Mouse (Mus musculus) naive thymus-derived CD4-positive, alpha-beta T cell, adult 2 months (primary cell): ENCODE results near the gene Nxnl1.
A peak's percentile ranks its signal among the peaks of the same experiment; 100 is the strongest.

ENCODE experiments used
- DNase-seq: peaks from one replicate; pipeline ENCODE4 v3.0.0-alpha.2; 2011; ENCODE audit warnings: low read depth

Nxnl1 gene

DNA sequence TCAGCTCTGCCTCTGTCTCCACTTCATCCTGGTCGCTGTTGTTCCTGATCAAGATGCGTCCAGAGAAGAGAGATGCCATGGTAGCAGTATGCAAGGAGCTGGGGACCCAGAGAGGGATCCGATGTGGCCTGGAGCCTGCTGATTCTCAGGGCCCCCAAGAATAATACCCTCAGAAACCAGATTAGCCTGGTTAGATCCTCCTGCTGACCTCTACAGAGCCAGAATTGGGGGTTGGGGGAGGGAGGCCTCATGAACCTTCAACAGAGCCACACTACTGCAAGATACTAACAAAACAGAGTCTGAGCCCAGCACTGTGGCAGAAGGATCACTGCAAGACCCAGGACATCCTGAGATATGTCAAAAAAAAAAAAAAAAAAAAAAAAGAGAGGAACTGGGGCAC, at the start of gene Nxnl1:
Nxnl1 (minus strand) TSS at position 101 of the 400 bp plus-strand sequence.
- no peak for DNase-seq

DNA sequence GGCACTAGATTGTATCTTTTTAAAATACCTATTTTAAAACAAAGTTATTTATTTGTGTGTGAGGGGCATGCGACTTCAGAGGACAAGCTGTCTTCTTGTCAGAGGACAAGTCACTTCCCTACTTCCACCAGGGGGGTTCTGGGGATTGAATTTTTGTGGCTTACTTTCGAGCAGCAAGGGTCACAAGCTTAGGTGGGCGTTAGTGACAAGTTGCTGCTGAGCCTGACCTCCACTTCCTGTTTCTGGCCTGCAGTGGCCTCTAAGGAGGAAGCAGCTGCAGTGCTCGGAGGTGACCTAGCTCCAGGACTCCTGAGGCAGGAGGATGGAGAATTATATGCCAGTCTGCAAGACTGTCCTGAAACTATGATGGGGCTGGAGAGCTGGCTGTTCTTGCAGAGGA, 47.0 kb upstream of the Nxnl1 start:
- no peak for DNase-seq

GRCm38 (mm10) chr8:71612141-71612540, 45.7 kb upstream of the Nxnl1 start:
- no peak for DNase-seq

DNA sequence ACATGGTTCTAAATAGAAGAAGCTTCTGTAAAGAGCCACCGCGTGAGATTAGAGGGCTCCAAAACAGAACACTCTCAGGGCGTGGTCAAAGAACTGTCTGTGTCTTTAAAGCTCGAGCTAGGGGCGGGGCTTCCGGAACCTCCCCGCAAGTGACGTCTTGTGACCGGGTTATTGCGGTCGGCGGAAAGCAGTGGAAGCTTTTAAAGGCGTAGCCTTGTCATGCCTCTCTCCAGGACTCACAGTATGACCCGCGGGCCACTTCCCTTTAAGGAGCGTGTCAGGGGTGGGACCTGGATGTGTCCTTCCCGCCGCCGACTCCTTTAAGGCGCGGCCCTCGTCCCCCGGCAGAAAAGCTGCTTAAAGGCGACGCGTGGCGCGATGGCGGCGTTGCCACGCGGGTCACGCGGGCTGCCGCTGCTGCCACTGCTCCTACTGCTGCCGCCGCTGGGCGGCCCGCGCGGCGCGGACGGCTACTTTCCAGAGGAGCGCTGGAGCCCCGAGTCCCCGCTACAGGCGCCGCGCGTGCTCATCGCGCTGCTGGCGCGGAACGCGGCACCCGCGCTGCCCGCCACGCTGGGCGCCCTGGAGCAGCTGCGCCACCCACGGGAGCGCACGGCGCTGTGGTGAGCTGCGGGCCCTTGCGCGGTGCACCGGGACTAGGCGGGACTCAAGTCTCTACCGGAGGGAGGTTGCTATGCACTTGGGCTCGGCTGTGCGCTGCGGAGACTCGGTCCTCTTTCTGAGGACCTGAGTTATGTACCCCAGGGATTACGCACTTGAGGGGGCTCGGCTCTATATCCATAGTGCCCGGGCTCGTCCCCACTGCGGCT, 44.6 kb upstream of the Nxnl1 start, which contains the start of gene Colgalt1:
Colgalt1 (plus strand) TSS at position 177 of the 830 bp plus-strand sequence.
- peak; percentile 99 for DNase-seq

- DNase-seq: no peak
These were observed 37.6 kb upstream of the Nxnl1 start for GRCm38 (mm10) chr8:71604021-71604420.

DNA sequence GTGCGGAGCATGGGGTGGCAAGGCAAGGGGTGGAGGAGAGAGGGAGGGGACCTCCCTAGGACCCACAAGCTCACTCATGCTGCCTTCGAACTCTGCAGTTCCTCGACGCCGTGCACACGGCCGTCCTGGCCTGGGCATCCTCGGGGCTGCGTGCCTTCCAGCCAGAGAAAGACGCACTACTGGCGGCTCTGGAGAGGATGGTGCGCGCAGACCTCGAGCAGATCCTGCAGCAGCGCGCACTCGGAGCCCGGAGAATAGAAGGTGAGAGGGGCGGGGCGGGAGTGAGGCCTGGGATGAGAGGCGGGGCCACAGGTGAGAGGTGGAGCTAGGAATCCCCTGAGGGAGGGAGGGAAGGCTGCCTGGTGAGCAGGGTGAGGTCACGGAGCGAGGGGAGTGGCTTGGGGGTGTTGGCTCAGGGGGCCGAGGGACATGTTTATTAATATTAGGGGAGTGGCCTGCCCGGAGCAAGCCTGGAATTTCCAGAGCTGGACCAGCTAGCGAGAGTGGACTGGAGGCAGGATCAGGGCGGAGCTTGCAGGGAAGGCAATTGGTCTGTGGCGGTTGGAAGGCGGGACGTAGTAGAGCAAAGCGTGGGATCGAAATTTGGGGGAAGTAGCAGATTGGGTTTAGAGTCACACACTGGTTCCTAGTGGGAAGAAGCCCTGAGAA, 36.4 kb upstream of the Nxnl1 start:
- DNase-seq: no peak

DNA sequence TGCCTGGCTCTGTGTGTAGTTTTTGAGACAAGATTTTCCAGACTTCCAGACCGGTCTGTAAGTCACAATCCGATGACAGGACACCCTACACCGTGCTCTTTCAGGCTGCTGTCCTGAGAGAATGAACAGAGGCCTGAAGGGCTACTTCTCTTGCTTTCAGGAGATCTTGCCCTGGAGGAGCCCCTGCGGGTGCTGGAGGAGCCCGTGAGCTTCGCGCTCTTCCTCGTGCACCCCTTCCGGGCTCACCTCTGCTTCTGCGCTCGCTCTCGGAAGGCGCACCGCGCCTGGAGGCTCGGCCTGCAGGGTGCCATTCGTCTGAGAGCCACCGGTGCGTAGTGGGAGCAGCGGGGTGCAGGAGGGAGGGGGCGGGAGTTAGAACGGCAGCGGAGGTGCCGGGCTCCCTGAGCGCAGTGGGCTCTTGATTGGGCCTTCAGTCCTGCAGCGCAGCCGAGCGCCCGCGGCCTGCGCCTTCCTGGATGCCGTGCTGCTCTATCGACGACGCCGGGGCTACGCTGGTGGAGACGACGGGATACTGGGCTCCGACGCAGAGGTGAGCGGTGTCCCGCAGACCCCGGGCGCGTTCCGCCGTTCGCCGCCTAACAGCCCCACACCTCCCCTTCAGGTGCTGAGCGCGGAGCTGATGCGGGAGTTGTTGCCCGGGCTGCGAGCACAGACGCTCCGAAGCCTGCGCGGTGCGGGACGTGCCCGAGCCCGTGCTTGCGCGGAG, 35.7 kb upstream of the Nxnl1 start:
- peak; percentile 55 for DNase-seq

DNA sequence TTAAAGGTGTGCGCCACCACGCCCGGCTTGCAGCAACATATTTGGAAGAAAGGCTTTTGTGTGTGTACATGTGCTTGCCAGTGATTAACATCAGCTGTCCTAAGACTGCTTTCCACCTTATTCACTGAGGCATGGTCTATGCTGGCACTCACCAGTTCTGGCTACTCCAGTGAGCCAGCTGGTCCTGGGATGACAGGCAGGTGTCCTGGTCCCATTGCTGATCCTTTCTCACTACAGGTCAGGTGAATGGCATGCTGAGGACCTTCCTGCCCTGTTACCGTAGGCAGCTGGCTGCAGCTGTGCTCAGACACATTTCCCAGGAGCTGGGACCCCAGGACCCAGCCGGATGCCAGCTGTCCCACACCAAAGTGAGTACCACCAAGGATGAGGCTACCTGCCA, 32.4 kb upstream of the Nxnl1 start:
- no peak for DNase-seq

DNA sequence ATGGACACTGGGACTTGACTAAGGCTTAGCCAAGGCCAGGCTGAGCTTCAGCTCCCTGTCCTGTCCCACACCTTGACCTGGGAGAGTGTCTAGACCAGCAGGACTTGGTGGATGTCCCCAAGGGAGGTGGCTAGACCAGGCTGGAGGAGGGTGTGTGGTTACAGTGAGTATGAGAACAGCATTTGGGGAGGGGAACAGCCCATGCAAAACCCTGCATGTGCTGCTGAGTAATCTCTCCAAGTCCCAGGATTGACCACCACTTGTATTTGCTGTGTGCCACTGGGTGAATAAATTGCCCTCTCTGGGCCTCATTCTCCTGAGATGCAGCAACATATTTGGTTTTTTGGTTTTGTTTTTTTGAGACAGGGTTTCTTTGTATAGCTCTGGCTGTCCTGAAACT, 32.0 kb upstream of the Nxnl1 start:
- DNase-seq: no peak

GRCm38 (mm10) chr8:71597451-71597850, 31.1 kb upstream of the Nxnl1 start, which contains the start of gene Fam129c:
TSS of gene Fam129c (plus strand) at chr8:71597648.
- DNase-seq: no peak

- peak; percentile 42 for DNase-seq
These were observed 30.4 kb upstream of the Nxnl1 start for GRCm38 (mm10) chr8:71596798-71597197.

DNA sequence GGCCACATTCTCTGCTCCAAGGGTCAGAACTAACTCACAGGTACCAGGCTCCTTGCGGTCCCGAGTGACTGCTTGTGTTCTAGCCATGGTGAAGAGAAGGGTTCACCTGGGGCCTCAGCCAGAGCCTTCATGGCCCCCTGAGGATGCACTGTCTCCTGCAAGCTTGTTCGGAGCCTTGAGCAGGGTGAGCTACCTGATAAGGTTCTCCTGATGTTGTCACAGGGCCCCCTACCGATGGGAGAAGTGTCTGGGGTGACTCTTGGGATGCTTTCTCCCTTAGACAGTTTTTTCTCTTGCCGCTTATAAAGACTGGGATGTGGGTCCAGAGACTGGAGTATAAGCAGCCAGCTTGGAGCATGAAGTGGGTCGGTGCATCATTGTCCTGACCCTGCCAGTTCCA, 30.0 kb upstream of the Nxnl1 start:
- DNase-seq: no peak

GRCm38 (mm10) chr8:71595862-71596261, 29.5 kb upstream of the Nxnl1 start:
- peak; percentile 92 for DNase-seq

- no peak for DNase-seq
These were observed 27.9 kb upstream of the Nxnl1 start for GRCm38 (mm10) chr8:71594324-71594722.

DNA sequence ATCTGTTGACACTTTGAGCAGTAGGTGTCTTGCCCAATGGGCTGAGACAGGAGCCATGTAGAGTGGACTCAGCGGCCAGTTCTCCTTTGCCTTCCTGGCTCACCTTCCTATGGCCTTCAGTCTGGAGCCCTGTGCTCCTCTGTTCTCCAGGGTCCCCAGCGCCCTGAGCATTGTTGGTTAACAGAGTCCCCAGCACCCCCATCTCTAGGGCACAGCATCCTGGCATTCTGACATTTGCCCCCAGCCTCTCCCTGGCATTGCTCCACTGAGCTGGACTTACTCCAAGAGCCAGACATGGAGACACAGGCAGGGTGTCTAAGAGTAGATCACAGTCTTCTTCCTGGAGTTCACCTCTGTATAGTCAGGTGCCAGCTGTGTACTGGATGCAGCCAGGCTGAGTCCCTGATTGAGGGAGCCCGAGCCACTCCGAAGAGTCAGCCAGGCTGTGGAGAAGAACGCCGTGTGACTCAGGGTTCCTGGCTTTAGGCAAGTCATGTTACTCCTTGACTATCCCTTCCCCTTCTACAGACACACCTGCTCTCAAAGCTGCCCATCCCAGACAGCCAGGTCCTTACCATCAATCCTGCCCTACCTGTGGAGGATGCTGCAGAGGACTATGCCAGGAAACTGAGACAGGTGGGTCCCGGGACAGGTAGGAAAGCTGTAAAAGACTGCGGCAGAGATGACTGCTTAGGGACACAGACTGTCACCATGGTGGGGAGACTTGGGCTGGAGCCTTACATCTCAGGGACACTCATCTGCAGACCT, 27.3 kb upstream of the Nxnl1 start:
- DNase-seq: no peak

DNA sequence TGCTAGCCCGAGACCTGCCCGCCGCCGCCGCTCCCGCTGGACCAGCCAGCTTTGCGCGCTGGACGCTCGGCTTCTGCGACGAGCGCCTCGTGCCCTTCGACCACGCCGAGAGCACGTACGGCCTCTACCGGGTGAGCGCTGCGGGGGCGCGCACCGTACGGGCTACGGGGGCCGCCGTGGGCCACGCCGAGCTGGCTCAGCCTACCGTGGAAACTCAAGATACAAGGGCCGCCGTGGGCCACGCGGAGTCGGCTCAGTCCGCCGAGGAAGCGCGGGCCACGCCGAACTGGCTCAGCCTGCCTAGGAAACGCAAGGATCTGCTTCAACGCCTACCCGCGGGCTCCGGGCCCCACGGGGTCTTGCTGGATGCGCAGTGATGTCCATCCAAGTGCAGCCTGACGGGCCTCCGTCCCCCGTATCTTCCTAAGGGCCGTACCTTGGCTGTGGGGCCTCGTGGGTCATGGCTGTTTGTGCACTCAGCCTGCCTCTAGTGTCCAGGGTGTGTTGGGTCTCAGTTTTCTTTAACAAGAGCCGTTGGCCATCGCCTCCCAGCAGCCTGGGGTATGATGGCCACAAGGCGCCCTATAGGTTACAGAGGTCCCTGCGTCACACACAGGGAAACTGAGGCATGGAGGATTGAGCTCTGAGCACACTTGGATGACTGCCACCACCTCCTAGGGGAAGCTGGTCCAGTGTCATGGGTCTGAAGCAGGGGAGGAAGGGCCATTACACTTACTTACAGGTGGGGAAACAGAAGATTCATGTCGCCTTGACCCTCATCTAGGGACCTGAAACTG, 26.2 kb upstream of the Nxnl1 start:
- no peak for DNase-seq

DNA sequence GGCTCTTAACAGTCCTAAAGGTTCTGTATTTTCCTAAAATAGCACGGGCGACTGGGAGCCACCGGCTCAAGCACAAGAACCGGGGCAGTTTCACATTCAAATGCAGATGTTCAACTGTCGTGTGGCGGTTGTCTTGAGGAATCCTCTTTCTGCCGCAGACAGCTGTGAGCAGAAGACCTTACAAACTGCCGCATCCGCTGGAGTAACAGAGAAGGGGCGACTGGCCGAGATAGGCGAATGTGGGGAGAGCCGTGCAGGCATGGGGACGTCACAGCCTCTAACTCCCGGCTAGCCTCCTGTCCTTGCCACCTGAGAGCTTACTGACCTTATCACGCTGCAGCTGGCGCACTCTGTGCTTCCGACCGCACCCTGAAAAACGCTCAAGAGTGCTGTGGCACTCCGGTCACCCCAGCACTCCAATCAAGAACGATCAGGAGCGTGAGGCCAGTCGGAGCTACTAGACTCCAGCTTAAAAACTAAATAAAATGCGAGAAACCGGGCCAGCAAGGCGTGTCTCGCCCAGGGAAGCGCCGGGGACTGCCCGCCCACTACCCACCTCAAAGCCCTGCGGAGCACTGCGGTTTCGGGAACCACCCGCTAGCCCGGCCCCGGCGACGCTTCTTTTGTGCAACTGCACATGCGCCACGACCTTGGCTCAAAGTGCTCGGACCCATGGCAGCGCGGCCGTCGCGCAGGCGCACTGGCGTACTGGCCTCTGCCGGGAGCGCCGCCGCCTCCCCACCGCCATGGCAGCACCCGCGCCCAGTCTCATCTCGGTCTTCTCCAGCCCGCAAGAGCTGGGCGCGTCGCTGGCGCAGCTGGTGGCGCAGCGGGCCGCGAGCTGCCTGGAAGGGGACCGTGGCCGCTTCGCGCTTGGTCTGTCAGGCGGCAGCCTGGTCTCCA, 25.3 kb upstream of the Nxnl1 start, which contains the start of gene Pgls:
Pgls (plus strand) TSS at position 706 of the 903 bp plus-strand sequence.
- DNase-seq: peak; percentile 93

GRCm38 (mm10) chr8:71591017-71591416, 24.6 kb upstream of the Nxnl1 start:
- no peak for DNase-seq

- no peak for DNase-seq
These were observed 22.4 kb upstream of the Nxnl1 start for GRCm38 (mm10) chr8:71588762-71589161.

GRCm38 (mm10) chr8:71586891-71587290, 20.5 kb upstream of the Nxnl1 start:
- peak; percentile 61 for DNase-seq
